Mouse (Mus musculus): ENCODE measurements around the gene Layn.

Gene Layn

DNA sequence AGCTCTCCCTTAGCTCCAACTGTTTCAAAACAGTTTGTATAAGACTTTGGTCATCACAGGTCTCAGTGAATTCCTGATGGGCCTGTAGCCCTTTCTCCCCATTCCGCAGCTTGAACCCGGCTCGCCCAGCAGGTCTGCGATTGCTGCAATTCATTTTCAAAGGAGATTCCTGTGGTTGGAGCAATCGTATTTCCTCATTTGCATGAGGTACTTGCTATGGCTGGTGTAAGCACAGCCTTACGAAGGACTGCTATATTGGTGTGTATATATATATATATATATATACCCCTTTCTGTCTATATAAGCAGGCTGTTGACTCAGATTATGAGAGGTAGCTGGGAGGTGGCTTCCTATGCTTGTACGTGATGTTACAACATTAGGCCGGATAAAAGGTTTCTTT, 44.6 kb downstream of the Layn start:
- DNase-seq (ENCODE audit: low spot score in 2 of 2), result no peak

DNA sequence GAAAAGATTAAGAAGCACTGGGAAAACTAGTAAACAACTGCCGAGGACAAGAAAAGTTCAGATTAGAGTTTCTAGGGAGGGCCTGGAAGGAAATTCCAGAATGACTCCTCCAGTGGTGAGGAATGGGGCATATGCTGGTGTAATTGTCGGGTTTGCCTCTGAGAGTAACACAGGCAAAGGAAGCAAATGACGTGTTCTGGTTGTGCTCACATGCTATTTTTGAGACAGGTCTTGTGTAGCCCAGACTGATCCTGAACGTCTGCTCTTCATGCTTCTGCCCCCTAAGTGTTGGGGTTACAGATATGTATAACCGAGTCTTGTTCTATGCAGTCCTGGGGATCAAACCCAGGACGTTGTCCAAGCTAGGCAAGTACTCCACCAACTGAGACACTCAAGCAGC, 45.3 kb downstream of the Layn start:
- DNase-seq (ENCODE audit: low spot score in 2 of 2), result no peak

DNA sequence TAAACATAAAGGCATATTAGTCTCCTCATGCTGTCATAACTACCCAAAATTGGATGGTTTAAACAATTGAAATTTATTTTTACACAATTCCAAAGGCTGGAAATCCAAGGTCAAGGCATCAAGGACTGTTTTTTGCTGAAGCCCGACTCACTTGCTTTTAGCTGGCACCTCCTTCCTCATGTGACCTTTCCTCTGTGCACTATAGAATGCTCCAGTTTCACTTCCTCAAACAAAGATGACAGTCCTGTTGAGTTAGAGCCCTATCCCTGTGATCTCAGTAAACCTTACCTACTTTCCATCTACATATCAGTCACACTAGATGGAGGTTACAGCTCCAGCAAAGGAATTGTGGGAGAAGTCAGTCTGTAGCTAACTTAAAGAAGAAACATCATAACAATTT, 46.7 kb downstream of the Layn start:
- DNase-seq (ENCODE audit: low spot score in 2 of 2), result no peak

DNA sequence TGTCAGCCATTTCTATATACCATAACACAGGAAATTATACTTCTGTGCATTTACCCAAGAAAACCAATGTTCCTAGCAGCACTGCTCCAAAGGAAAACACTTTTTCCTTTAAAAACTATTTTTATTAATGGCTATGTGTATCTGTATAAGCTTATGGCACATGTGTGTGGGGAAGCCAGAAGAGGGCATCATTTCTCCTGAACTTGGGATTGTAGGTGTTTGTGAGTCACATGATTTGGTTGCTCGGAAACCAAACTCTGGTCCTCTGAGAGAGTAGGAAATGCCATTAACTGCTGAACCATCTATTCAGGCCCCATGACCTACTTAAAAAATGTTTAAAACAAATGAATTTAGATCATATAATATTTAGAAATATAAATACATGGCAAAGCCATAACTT, 49.9 kb downstream of the Layn start:
- no peak for DNase-seq (ENCODE audit: low spot score in 2 of 2)

DNA sequence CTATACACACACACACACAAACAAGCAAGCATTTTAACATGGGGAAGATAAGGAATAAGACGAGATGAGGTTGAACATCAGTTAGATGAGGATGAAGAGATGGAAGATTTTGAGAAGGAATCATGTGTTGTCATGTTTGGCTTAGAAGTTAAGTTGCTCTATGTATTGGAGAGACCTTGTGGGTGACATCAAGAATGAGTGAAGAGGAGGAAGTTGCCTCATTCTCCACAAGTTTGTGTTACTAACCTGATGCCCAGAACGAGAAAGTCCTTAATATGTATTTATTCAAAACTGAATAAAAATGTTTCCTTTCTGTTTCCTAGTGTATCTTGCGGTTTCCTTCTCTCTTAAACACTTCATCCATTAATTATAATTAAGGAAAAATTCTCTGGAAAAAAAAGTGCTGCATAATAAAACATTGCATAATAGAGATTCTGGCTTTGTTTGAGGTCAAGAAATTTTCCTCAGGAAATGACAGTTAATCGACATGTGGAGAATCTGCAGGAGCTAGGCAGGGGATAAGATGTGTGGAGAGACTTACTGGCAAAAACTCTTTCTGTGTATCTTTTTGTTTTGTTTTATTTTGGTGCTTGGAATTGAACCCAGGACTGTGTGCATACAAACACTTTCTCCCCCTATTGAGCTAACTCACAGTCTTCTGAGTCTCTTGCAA, 55.6 kb downstream of the Layn start:
- no peak for DNase-seq (ENCODE audit: low spot score in 2 of 2)

DNA sequence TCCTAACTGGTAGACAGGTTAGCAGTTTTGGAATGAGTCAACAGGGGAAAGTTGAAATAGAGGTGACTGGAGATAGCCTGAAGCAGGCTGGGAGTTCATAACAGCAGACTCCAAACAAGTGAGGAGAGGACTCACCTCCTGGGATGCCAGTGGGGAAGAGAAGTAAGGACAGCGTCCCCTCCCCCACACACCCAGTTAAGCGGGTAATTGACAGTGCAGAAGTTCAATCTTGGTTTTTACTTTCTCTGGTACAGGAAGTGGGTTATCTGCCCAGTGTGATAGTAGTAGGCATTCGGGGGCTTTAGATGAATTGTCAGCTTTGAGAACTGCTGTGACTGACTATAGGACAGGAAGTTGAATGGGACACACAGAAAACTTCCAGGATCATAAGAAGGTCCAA, 56.5 kb downstream of the Layn start:
- DNase-seq (ENCODE audit: low spot score in 2 of 2), result no peak

DNA sequence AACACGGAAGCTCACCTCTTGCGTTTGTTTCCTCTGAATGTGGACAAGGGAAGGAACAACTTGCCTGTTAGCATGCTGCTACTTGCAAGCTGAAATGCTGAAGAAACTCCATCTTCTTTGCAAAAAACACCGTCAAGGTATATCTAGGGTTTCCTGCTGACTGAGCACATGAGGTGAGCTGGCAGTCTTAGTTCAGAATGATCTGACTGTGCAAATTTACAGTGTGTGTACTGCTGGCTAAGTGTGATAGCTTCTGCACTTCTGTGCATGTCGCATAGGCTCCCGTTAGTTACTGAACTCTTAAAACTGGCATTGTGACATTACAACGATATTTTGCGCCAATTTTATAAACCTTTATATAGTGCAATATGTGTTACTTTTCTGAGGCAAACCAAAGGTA, 57.2 kb downstream of the Layn start:
- no peak for DNase-seq (ENCODE audit: low spot score in 2 of 2)

DNA sequence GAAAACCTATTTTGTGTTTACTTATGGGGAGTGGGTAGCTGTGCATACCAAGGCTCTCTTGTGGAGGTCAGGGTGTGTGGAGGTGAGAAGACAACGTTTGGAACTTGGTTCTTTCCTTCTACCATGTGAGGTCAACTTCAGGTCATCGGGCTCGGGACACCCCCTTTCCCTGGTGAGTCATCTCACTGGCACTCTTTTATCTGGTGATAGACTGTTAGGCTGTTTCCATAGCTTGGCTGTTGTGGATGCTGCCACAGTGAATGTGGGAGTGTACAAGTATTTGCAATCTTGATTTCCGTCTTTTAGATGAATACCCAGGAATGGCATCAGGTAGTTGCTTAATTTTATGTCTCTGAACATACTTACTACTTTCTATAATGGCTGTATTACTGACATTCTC, 61.2 kb downstream of the Layn start:
- no peak for DNase-seq (ENCODE audit: low spot score in 2 of 2)

DNA sequence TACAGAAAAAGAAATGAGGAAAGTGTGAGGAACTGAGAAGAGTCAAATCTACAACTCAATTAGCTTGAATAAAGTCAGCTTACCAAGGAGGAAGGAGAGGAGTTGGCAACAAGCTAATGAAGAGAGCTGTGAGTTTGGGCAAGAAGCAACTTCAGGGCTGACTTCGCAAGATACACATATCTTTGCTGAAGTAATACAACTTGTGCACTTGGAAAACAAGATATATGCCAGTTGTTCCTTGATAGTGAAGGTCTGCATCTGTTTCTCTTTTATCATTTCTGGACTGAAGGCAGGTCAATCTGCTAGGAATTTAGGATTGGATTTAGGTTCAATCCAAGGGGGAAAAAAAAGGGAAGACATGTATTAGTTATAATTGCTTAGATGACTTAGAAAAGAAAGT, 63.2 kb downstream of the Layn start:
- no peak for DNase-seq (ENCODE audit: low spot score in 2 of 2)

DNA sequence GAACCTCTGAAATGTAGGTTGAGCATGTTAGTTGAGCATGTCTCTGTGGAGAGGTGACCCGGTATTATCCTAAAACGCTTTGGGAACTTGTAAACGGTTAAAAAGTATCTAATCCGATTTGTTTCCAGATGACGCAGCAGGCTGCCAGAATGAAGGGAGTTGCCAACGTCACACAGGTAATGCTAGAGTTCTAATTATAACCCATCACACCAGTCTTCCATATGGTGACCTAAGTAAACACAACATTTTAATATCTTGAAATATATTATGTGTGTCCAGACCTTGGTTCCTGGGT, 67.3 kb downstream of the Layn start:
- peak in 1 of 2 experiments; percentile 21 for DNase-seq (ENCODE audit: low spot score in 2 of 2)

DNA sequence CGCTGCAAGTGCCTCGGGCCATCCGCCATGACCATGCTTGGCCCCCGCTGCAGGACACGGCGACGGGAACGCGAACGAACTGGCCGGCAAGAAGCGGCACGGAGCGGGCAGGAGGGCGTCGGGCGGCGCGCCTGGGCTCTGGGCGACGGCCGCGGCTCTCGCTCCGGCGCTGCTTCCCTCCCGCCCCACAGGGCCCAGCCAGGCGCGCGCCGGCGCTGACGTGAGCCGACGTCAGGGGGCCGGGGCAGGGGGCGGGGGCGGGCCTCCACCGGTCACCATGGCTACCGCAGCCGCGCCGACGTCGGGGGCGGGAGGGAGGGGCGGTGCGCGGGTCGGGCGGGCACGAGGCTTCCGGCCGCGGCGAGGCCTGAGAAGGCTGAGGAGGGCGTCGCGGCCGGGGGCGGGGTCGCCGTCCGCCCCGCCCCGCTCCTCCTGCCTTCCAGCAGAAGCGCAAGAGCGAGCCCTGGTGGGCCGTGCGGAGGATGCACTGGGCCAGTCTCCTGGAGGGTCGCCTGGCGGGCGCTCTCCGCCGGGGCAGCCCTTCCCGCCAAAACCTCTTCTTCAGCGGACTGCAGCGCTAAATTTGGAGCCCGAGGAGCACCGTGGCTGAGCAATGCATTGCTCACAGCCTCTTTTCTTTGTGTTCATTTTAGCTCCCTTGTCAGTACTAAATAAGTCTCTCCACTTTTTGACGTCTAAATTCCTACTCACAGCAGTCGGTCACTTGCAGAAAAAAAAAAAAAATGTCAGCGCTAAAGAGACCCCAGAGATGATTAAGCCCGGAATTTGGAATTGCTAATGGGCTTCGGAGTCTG, 67.8 kb downstream of the Layn start, which contains the start of gene Sik2:
Sik2 (minus strand) TSS at position 233 of the 815 bp plus-strand sequence.
- peak; percentile 77 to 81 for DNase-seq (ENCODE audit: low spot score in 2 of 2)

DNA sequence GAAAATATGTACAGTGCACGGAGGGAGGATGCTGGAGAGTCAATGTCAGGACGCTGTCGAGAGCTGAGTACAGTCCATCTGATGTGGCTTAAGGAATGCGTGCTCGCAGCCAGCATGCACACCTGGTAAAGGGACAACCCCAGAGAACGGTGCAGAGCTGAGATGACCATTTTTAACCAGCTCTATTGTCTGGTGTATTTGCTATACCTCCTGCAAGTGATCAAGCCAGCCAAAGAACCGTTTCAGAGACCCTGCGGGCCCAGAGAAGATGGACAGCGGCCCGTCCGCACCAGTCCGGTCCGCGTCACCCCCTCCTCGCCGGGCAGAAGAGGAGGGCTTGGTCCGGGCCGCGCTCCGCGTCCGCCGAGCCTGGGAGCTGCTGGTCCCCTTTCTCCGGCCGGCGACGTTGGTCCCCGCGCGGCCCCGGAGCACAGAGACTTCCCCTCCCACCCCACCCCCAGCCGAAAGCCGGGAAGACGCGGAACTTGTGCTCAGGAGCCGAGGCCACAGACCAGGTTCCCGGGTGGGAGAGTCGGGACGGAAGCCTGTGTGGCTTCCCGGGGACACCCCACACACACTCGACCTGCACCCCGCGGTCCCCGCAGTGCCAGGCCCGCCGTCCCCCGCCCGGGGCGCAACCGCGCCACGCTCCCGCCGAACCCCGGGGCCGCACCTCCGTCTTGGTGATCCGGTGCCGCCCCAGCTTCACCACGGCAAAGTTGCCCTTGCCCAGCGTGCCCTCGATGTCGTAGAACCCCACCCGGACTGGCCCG, 68.6 kb downstream of the Layn start:
- DNase-seq (ENCODE audit: low spot score in 2 of 2), result peak; percentile 21 to 33

DNA sequence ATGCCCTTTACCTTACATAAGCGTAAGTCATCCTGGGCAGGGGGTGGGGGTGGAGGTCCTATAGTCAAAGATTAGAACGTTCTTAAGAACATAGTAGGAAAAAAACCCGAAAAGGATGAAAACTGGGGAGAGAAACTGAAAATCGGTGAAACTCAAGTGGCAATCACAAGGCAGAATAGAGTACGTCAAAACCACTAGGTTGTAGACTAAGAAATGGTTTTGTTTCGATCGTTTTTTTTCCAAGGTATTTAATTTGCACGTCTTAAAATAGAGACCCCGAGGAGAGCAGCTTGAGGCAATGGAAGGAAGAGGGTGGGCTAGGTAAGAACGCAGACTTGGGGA, 69.2 kb downstream of the Layn start:
- DNase-seq (ENCODE audit: low spot score in 2 of 2), result no peak

DNA sequence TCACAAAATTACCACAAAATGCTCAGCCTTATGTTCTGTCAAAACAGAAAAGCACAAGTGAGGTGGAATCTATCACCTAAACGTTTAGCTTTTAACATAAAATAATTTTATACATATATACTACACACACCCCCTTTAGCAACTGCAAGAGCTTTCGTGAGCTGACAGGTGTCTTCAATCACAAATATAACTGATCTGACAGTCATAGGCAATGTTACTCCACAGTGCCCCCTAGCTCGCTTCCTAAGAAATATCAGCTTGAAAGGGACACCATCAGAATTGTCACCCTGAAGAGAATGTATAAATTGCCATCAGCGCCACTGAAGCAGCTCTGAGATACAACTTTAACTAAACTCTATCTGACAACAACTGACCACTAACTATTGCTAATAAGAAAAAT, 70.0 kb downstream of the Layn start:
- DNase-seq (ENCODE audit: low spot score in 2 of 2), result peak; percentile 52 to 69

Measured in right cerebral cortex, adult 2 months (tissue).